Mouse (Mus musculus): Measurements from ENCODE around the gene Zfp706. TPM values are rescaled to one million over a fixed set of nuclear protein-coding genes. Genes with fewer than 3 reads are reported as not detected.

Gene Zfp706
- polyA plus RNA-seq, 1 experiment, result 165 TPM

GRCm38 (mm10) chr15:36984921-36985566 lies 22.5 kb downstream of the Zfp706 start:
- no peak overlapping the region for H3K4me3 ChIP-seq (ENCODE audit: insufficient read depth, low read length)
- no peaks in the 10 kb centered on the region for H3K4me1 ChIP-seq (ENCODE audit: control insufficient read depth, insufficient read depth, low read length)
- TF ChIP-seq POLR2A (IDR thresholded peaks at IDR 0.05; ENCODE audit: low read depth, low read length) (no peak), CTCF (IDR thresholded peaks at IDR 0.05; ENCODE audit: borderline replicate concordance, insufficient read depth, low read length) (no peak)
- H3K27ac ChIP-seq (ENCODE audit: insufficient read depth, low read length), result no peak overlapping the region

GRCm38 (mm10) chr15:36983455-36983854 lies 24.1 kb downstream of the Zfp706 start:
- TF ChIP-seq POLR2A (IDR thresholded peaks at IDR 0.05; ENCODE audit: low read depth, low read length), result no peak
- TF ChIP-seq CTCF (IDR thresholded peaks at IDR 0.05; ENCODE audit: borderline replicate concordance, insufficient read depth, low read length), result no peak
- no peaks in the 10 kb centered on the region for H3K4me1 ChIP-seq (ENCODE audit: control insufficient read depth, insufficient read depth, low read length)
- no peak overlapping the region for H3K27ac ChIP-seq (ENCODE audit: insufficient read depth, low read length)
- no peak overlapping the region for H3K4me3 ChIP-seq (ENCODE audit: insufficient read depth, low read length)

- Histone ChIP-seq H3K4me1 (ENCODE audit: control insufficient read depth, insufficient read depth, low read length) (no peaks in the 10 kb centered on the region), H3K4me3 (ENCODE audit: insufficient read depth, low read length) (no peak overlapping the region), H3K27ac (ENCODE audit: insufficient read depth, low read length) (no peak overlapping the region)
- TF ChIP-seq POLR2A (IDR thresholded peaks at IDR 0.05; ENCODE audit: low read depth, low read length), result no peak
- TF ChIP-seq CTCF (IDR thresholded peaks at IDR 0.05; ENCODE audit: borderline replicate concordance, insufficient read depth, low read length), result no peak
Measured at GRCm38 (mm10) chr15:36980238-36980637, 27.3 kb downstream of the Zfp706 start.

- no peak overlapping the region for H3K4me3 ChIP-seq (ENCODE audit: insufficient read depth, low read length)
- H3K4me1 ChIP-seq (ENCODE audit: control insufficient read depth, insufficient read depth, low read length), result no peaks in the 10 kb centered on the region
- no peak for TF ChIP-seq CTCF (IDR thresholded peaks at IDR 0.05; ENCODE audit: borderline replicate concordance, insufficient read depth, low read length)
- TF ChIP-seq POLR2A (IDR thresholded peaks at IDR 0.05; ENCODE audit: low read depth, low read length), result no peak
- no peak overlapping the region for H3K27ac ChIP-seq (ENCODE audit: insufficient read depth, low read length)
Measured at GRCm38 (mm10) chr15:36979488-36980201, 27.9 kb downstream of the Zfp706 start.

- Histone ChIP-seq H3K4me3 (ENCODE audit: insufficient read depth, low read length) (no peak overlapping the region), H3K4me1 (ENCODE audit: control insufficient read depth, insufficient read depth, low read length) (no peaks in the 10 kb centered on the region), H3K27ac (ENCODE audit: insufficient read depth, low read length) (no peak overlapping the region)
- no peak for TF ChIP-seq POLR2A (IDR thresholded peaks at IDR 0.05; ENCODE audit: low read depth, low read length)
Measured at GRCm38 (mm10) chr15:36979159-36979487, 28.4 kb downstream of the Zfp706 start.

GRCm38 (mm10) chr15:36977823-36978222 lies 29.8 kb downstream of the Zfp706 start:
- H3K27ac ChIP-seq (ENCODE audit: insufficient read depth, low read length), result no peak overlapping the region
- no peak for TF ChIP-seq POLR2A (IDR thresholded peaks at IDR 0.05; ENCODE audit: low read depth, low read length)
- no peak for TF ChIP-seq CTCF (IDR thresholded peaks at IDR 0.05; ENCODE audit: borderline replicate concordance, insufficient read depth, low read length)
- no peaks in the 10 kb centered on the region for H3K4me1 ChIP-seq (ENCODE audit: control insufficient read depth, insufficient read depth, low read length)
- H3K4me3 ChIP-seq (ENCODE audit: insufficient read depth, low read length), result no peak overlapping the region

- H3K4me1 ChIP-seq (ENCODE audit: control insufficient read depth, insufficient read depth, low read length), result no peaks in the 10 kb centered on the region
- TF ChIP-seq POLR2A (IDR thresholded peaks at IDR 0.05; ENCODE audit: low read depth, low read length), result no peak
- no peak for TF ChIP-seq CTCF (IDR thresholded peaks at IDR 0.05; ENCODE audit: borderline replicate concordance, insufficient read depth, low read length)
- no peak overlapping the region for H3K4me3 ChIP-seq (ENCODE audit: insufficient read depth, low read length)
- H3K27ac ChIP-seq (ENCODE audit: insufficient read depth, low read length), result no peak overlapping the region
Measured at GRCm38 (mm10) chr15:36975690-36976089, 31.9 kb downstream of the Zfp706 start.

GRCm38 (mm10) chr15:36975256-36975620 lies 32.3 kb downstream of the Zfp706 start:
- no peak overlapping the region for H3K27ac ChIP-seq (ENCODE audit: insufficient read depth, low read length)
- H3K4me3 ChIP-seq (ENCODE audit: insufficient read depth, low read length), result no peak overlapping the region
- no peaks in the 10 kb centered on the region for H3K4me1 ChIP-seq (ENCODE audit: control insufficient read depth, insufficient read depth, low read length)
- no peak for TF ChIP-seq POLR2A (IDR thresholded peaks at IDR 0.05; ENCODE audit: low read depth, low read length)
- TF ChIP-seq CTCF (IDR thresholded peaks at IDR 0.05; ENCODE audit: borderline replicate concordance, insufficient read depth, low read length), result no peak

- TF ChIP-seq POLR2A (IDR thresholded peaks at IDR 0.05; ENCODE audit: low read depth, low read length) (no peak), CTCF (IDR thresholded peaks at IDR 0.05; ENCODE audit: borderline replicate concordance, insufficient read depth, low read length) (no peak)
- Histone ChIP-seq H3K4me1 (ENCODE audit: control insufficient read depth, insufficient read depth, low read length) (no peaks in the 10 kb centered on the region), H3K4me3 (ENCODE audit: insufficient read depth, low read length) (no peak overlapping the region), H3K27ac (ENCODE audit: insufficient read depth, low read length) (no peak overlapping the region)
Measured at GRCm38 (mm10) chr15:36974614-36975255, 32.8 kb downstream of the Zfp706 start.

GRCm38 (mm10) chr15:36973714-36974113 lies 33.9 kb downstream of the Zfp706 start:
- TF ChIP-seq CTCF (IDR thresholded peaks at IDR 0.05; ENCODE audit: borderline replicate concordance, insufficient read depth, low read length) (no peak), POLR2A (IDR thresholded peaks at IDR 0.05; ENCODE audit: low read depth, low read length) (no peak)
- H3K27ac ChIP-seq (ENCODE audit: insufficient read depth, low read length), result no peak overlapping the region
- no peak overlapping the region for H3K4me3 ChIP-seq (ENCODE audit: insufficient read depth, low read length)
- H3K4me1 ChIP-seq (ENCODE audit: control insufficient read depth, insufficient read depth, low read length), result no peaks in the 10 kb centered on the region

All from embryonic fibroblast, embryonic 13.5 days (primary cell).